Mouse (Mus musculus): Measurements from ENCODE around the gene Ddx19a. TPM values are rescaled to one million over a fixed set of nuclear protein-coding genes. Genes with fewer than 3 reads are reported as not detected.

Gene Ddx19a
- polyA plus RNA-seq, 1 experiment from 2014 or later: 23.7 TPM

Small RNA genes within 50 kb of the gene (microRNA-seq; reads per million reads assigned to microRNA genes)
- not detected for gene Gm24103
- 1.5 reads per million for gene Mir3473d

Other genes starting within 250 kb of the Ddx19a start
- gene Il34, start 191.9 kb downstream of the Ddx19a start, polyA plus RNA-seq (2016; fragmentation: Nextera tagmentation; extraction: Ambion mirVana): 0.24 TPM in 1 of 2 replicates, not detected in the other
- gene Cog4, start 151.2 kb downstream of the Ddx19a start, polyA plus RNA-seq (2016; fragmentation: Nextera tagmentation; extraction: Ambion mirVana): 77.2 and 83.5 TPM in 2 replicates
- gene Sf3b3, start 151.0 kb downstream of the Ddx19a start, polyA plus RNA-seq (2016; fragmentation: Nextera tagmentation; extraction: Ambion mirVana): 230 and 242 TPM in 2 replicates
- gene Fuk, start 95.3 kb downstream of the Ddx19a start, polyA plus RNA-seq (2016; fragmentation: Nextera tagmentation; extraction: Ambion mirVana): 16.2 and 16.5 TPM in 2 replicates
- 34.5 and 34.8 TPM in 2 replicates for gene St3gal2, start 77.9 kb downstream of the Ddx19a start, polyA plus RNA-seq (2016; fragmentation: Nextera tagmentation; extraction: Ambion mirVana)
- gene Ddx19b, start 34.0 kb upstream of the Ddx19a start, polyA plus RNA-seq (2016; fragmentation: Nextera tagmentation; extraction: Ambion mirVana): 7.7 and 8.9 TPM in 2 replicates
- 71.3 and 78.1 TPM in 2 replicates for gene Aars, start 35.3 kb upstream of the Ddx19a start, polyA plus RNA-seq (2016; fragmentation: Nextera tagmentation; extraction: Ambion mirVana)
- 20.1 and 23.8 TPM in 2 replicates for gene Exosc6, start 58.5 kb upstream of the Ddx19a start, polyA plus RNA-seq (2016; fragmentation: Nextera tagmentation; extraction: Ambion mirVana)
- gene Clec18a, start 94.6 kb upstream of the Ddx19a start, polyA plus RNA-seq (2016; fragmentation: Nextera tagmentation; extraction: Ambion mirVana): 1.8 and 2.4 TPM in 2 replicates
- gene Pdpr, start 96.8 kb upstream of the Ddx19a start, polyA plus RNA-seq (2016; fragmentation: Nextera tagmentation; extraction: Ambion mirVana): 10.8 and 11.5 TPM in 2 replicates